Mouse (Mus musculus): ENCODE data around the gene Gpc6.

Gene Gpc6

GRCm38 (mm10) chr14:116947939-116948591 is 22.9 kb downstream of the Gpc6 start:
- no peak for DNase-seq

GRCm38 (mm10) chr14:116957154-116957553 is 32.0 kb downstream of the Gpc6 start:
- no peak for DNase-seq

GRCm38 (mm10) chr14:116964837-116965236 is 39.7 kb downstream of the Gpc6 start:
- DNase-seq = no peak

GRCm38 (mm10) chr14:116974708-116975107 is 49.6 kb downstream of the Gpc6 start:
- no peak for DNase-seq

- no peak for DNase-seq
Observed at GRCm38 (mm10) chr14:116975224-116975623, 50.1 kb downstream of the Gpc6 start.

- no peak for DNase-seq
Observed at GRCm38 (mm10) chr14:116977259-116977658, 52.1 kb downstream of the Gpc6 start.

GRCm38 (mm10) chr14:116979714-116980382 is 54.7 kb downstream of the Gpc6 start:
- DNase-seq = no peak

GRCm38 (mm10) chr14:116981711-116982110 is 56.6 kb downstream of the Gpc6 start:
- DNase-seq = no peak

GRCm38 (mm10) chr14:116987341-116987740 is 62.2 kb downstream of the Gpc6 start:
- no peak for DNase-seq

GRCm38 (mm10) chr14:117000376-117000775 is 75.3 kb downstream of the Gpc6 start:
- DNase-seq = no peak

- no peak for DNase-seq
Observed at GRCm38 (mm10) chr14:117002313-117002712, 77.2 kb downstream of the Gpc6 start.

GRCm38 (mm10) chr14:117008781-117009180 is 83.7 kb downstream of the Gpc6 start:
- DNase-seq = no peak

- no peak for DNase-seq
Observed at GRCm38 (mm10) chr14:117012969-117013368, 87.9 kb downstream of the Gpc6 start.

- DNase-seq = no peak
Observed at GRCm38 (mm10) chr14:117013554-117014117, 88.5 kb downstream of the Gpc6 start.

- no peak for DNase-seq
Observed at GRCm38 (mm10) chr14:117015333-117015922, 90.3 kb downstream of the Gpc6 start.

- no peak for DNase-seq
Observed at GRCm38 (mm10) chr14:117022180-117022799, 97.2 kb downstream of the Gpc6 start.

- DNase-seq = no peak
Observed at GRCm38 (mm10) chr14:117034146-117034545, 109.0 kb downstream of the Gpc6 start.

- DNase-seq = no peak
Observed at GRCm38 (mm10) chr14:117041017-117041416, 115.9 kb downstream of the Gpc6 start.

GRCm38 (mm10) chr14:117048951-117049350 is 123.8 kb downstream of the Gpc6 start:
- DNase-seq = no peak

GRCm38 (mm10) chr14:117050877-117051276 is 125.8 kb downstream of the Gpc6 start:
- DNase-seq = no peak

- DNase-seq = no peak
Observed at GRCm38 (mm10) chr14:117053361-117053760, 128.2 kb downstream of the Gpc6 start.

GRCm38 (mm10) chr14:117055134-117055533 is 130.0 kb downstream of the Gpc6 start:
- DNase-seq = no peak

- DNase-seq = no peak
Observed at GRCm38 (mm10) chr14:117061078-117061477, 136.0 kb downstream of the Gpc6 start.
